Mouse (Mus musculus): Measurements from ENCODE around the gene Morn4. TPM values are rescaled to one million over a fixed set of nuclear protein-coding genes. Genes with fewer than 3 reads are reported as not detected.
"Not testable (repeated sequence)": the region's sequence is repeated elsewhere in the genome, so short reads cannot be mapped to it uniquely, and the experiment has no call there.

The Morn4 gene
- total RNA-seq, 2 experiments from 2014 or later: 71.3 to 73.3 TPM

- DNase-seq (ENCODE audit: extremely low spot score in 1 of 2, low spot score in 2 of 2): peak; percentile 100
- intact Hi-C loops (cut with DNase I): no loop called here
Observed at GRCm38 (mm10) chr19:42089748-42090595, 3.8 kb upstream of the Morn4 start, which contains the start of gene Pi4k2a. Pi4k2a (plus strand) TSS chr19:42090470.

- DNase-seq (ENCODE audit: extremely low spot score in 1 of 2, low spot score in 2 of 2): peak; percentile 49 to 67
- intact Hi-C loops (cut with DNase I): no loop called here
Observed at GRCm38 (mm10) chr19:42089103-42089747, 3.1 kb upstream of the Morn4 start.

GRCm38 (mm10) chr19:42085690-42086089 is 467 bp downstream of the Morn4 start:
- intact Hi-C loops (cut with DNase I): no loop called here
- DNase-seq (ENCODE audit: extremely low spot score in 1 of 2, low spot score in 2 of 2): no peak

GRCm38 (mm10) chr19:42081613-42082012 is 4.5 kb downstream of the Morn4 start:
- intact Hi-C loops (cut with DNase I); DNase-seq (ENCODE audit: extremely low spot score in 1 of 2, low spot score in 2 of 2): not testable (repeated sequence)

- intact Hi-C loops (cut with DNase I): no loop called here
- no peak for DNase-seq (ENCODE audit: extremely low spot score in 1 of 2, low spot score in 2 of 2)
Observed at GRCm38 (mm10) chr19:42080469-42080868, 5.7 kb downstream of the Morn4 start.

- intact Hi-C loops (cut with DNase I): no loop called here
- no peak for DNase-seq (ENCODE audit: extremely low spot score in 1 of 2, low spot score in 2 of 2)
Observed at GRCm38 (mm10) chr19:42079950-42080349, 6.2 kb downstream of the Morn4 start.

GRCm38 (mm10) chr19:42079006-42079405 is 7.2 kb downstream of the Morn4 start:
- no peak for DNase-seq (ENCODE audit: extremely low spot score in 1 of 2, low spot score in 2 of 2)
- intact Hi-C loops (cut with DNase I): no loop called here

- DNase-seq (ENCODE audit: extremely low spot score in 1 of 2, low spot score in 2 of 2): no peak
- intact Hi-C loops (cut with DNase I): no loop called here
Observed at GRCm38 (mm10) chr19:42078566-42078965, 7.6 kb downstream of the Morn4 start.

GRCm38 (mm10) chr19:42075992-42076391 is 10.2 kb downstream of the Morn4 start:
- intact Hi-C loops (cut with DNase I): no loop called here
- DNase-seq (ENCODE audit: extremely low spot score in 1 of 2, low spot score in 2 of 2): no peak

GRCm38 (mm10) chr19:42075051-42075450 is 11.1 kb downstream of the Morn4 start:
- intact Hi-C loops (cut with DNase I): no loop called here
- DNase-seq (ENCODE audit: extremely low spot score in 1 of 2, low spot score in 2 of 2): no peak

GRCm38 (mm10) chr19:42072802-42073201 is 13.4 kb downstream of the Morn4 start:
- intact Hi-C loops (cut with DNase I): no loop called here
- no peak for DNase-seq (ENCODE audit: extremely low spot score in 1 of 2, low spot score in 2 of 2)

- intact Hi-C loops (cut with DNase I): no loop called here
- no peak for DNase-seq (ENCODE audit: extremely low spot score in 1 of 2, low spot score in 2 of 2)
Observed at GRCm38 (mm10) chr19:42071886-42072608, 14.1 kb downstream of the Morn4 start.

- intact Hi-C loops (cut with DNase I): no loop called here
- DNase-seq (ENCODE audit: extremely low spot score in 1 of 2, low spot score in 2 of 2): no peak
Observed at GRCm38 (mm10) chr19:42071221-42071620, 14.9 kb downstream of the Morn4 start.

- intact Hi-C loops (cut with DNase I): no loop called here
- DNase-seq (ENCODE audit: extremely low spot score in 1 of 2, low spot score in 2 of 2): no peak
Observed at GRCm38 (mm10) chr19:42069241-42069525, 17.0 kb downstream of the Morn4 start.

GRCm38 (mm10) chr19:42068441-42069240 is 17.5 kb downstream of the Morn4 start:
- no peak for DNase-seq (ENCODE audit: extremely low spot score in 1 of 2, low spot score in 2 of 2)
- intact Hi-C loops (cut with DNase I): no loop called here

GRCm38 (mm10) chr19:42061443-42061842 is 24.7 kb downstream of the Morn4 start:
- intact Hi-C loops (cut with DNase I): no loop called here
- DNase-seq (ENCODE audit: extremely low spot score in 1 of 2, low spot score in 2 of 2): no peak

- no peak for DNase-seq (ENCODE audit: extremely low spot score in 1 of 2, low spot score in 2 of 2)
- intact Hi-C loops (cut with DNase I): no loop called here
Observed at GRCm38 (mm10) chr19:42058426-42058825, 27.7 kb downstream of the Morn4 start.

GRCm38 (mm10) chr19:42056719-42057409 is 29.3 kb downstream of the Morn4 start:
- DNase-seq (ENCODE audit: extremely low spot score in 1 of 2, low spot score in 2 of 2): no peak
- intact Hi-C loops (cut with DNase I): no loop called here
